Mouse (Mus musculus) v-Abl transformed pro-B cells (cell line): ENCODE data around the gene Tbk1.

Source experiments
- in situ Hi-C, 2 experiments: fragments of 400-800 bp; cut with MboI; formaldehyde crosslinking; loops; one replicate each; pipeline ENCODE4 v1.15.1; 2025; ENCODE audit not compliant: unreplicated experiment in 2 of 2

Tbk1 gene

DNA sequence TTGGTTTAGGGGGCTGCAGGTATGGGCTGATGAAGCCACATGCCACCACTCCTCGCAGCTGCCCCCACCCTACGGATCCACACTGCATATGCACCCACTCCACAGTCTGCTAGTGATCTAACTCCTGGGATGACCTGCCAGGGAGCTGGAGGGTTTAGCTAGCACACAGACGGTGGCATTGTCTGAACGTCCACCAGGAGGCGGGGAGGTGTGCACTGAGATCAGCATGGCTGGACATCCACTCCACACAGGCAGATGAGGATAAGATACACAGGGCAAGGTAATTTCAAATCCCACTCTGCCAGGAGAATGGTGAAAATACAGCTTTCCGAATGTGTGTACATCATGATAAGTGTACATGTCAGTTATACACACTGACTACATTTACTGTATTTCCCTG lies 30.3 kb downstream of the Tbk1 start:
- in situ Hi-C loops = no loop called here

DNA sequence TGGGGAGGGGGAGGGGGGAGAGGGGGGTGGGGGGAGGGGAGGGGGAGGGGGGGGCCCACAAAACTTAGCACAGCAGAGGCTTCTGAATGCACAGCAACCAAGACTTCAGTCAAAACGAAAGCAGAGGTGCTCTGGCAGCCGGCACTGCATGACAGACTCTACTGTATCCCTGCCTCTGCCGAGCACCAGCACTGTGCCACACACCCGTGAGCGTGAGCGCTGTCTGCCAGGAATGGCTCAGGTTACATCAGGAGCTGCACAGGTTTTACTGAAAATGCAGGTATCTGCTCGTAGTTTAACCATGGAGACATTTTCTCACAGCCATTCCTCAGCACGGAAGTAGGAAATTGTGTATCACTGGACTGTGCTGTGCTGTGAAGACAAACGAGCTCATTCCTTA lies 36.3 kb downstream of the Tbk1 start:
- in situ Hi-C loops = no loop called here

DNA sequence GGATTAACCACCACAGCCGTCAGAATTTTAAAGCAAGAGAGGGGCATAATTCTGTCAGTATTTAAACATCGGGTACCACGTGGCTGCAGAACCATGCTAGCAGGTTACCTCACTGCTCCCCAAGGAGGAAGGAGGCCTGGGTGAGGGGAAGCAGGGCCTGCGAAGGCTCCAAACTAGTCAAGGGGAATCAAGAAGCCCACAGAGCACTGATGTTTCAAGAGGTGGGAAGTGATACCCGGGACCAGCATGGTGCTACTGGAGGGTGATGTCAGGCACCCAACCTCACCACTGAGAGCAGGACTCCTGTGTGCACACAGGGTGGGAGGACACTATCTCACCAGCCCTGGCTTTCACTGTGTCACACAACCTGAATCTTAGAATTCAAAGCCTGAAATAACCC lies 36.9 kb downstream of the Tbk1 start:
- in situ Hi-C loops = no loop called here

DNA sequence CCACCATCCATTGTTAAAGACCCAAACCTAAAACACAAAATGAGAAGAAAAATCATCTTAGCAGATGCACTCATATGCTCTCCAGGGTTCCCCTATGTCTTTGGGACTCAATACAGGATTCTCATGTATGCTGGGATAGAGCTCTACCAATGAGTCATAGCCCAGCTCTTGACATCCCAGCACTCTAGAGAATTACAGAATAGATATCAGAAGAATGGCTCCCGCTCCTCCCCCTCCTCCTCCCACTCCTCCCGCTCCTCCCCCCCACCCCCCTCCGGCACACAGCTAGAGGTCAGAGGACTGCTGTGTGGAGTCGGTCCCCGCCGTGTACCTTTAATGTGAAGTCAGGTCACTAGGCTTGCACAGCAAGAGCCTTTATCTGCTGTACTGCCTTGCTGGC lies 39.4 kb downstream of the Tbk1 start:
- in situ Hi-C loops = no loop called here

DNA sequence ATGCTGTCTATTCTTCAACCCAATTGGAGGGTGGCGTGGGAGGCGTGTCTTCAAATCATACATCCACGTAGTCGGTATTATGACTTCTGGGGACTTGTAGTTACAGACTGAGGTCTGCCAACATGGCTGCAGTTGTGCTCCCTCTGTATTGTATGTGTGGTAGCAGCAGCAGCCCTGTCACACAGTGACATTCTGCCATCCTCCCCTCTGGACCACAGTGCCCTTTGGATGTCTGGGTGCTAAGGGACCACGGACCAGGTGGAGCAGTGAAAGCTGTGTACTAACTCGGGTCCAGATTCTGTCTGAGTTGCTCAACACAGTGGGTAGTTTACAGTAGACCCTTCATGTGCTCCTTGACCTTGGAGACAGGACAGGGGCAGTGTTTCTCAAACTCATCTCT lies 43.0 kb downstream of the Tbk1 start:
- in situ Hi-C loops = no loop called here

DNA sequence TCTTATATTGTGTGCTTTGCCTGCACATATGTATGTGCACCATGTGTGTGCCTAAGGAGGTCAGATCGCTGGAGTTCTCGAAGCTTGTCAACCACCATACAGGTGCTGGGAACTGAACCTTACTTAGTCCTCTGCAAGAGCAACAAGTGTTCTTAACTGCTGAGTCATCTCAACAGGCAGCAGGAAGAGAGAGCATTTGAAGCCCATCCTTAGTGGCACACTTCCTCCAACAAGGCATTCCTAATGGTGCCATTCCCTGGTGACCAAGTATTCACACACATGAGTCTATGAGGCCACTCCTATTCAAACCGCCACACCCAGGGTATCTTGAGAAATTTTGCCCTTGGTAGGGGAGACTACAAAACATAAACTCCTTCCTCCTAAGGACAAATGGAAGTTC lies 44.4 kb downstream of the Tbk1 start:
- in situ Hi-C loops = no loop called here

DNA sequence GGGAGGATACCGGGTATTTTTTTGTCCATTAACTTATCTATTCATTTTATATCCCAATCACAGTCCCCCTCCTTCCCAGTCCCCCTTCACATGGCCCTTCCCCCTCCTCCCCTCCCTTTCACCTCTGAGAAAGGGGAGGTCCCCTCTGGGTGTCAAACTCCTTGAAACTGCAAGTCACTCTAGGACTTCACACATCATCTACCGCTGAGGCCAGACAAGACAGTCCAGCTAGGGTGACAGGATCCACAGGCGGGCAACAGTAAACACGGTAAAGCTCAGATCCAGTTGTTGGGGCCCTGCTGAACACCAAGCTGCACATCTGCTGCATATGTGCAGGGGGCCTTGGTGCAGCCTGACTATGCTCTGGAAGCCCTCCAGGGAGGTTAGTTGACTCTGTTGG lies 51.6 kb downstream of the Tbk1 start:
- in situ Hi-C loops = no loop called here

DNA sequence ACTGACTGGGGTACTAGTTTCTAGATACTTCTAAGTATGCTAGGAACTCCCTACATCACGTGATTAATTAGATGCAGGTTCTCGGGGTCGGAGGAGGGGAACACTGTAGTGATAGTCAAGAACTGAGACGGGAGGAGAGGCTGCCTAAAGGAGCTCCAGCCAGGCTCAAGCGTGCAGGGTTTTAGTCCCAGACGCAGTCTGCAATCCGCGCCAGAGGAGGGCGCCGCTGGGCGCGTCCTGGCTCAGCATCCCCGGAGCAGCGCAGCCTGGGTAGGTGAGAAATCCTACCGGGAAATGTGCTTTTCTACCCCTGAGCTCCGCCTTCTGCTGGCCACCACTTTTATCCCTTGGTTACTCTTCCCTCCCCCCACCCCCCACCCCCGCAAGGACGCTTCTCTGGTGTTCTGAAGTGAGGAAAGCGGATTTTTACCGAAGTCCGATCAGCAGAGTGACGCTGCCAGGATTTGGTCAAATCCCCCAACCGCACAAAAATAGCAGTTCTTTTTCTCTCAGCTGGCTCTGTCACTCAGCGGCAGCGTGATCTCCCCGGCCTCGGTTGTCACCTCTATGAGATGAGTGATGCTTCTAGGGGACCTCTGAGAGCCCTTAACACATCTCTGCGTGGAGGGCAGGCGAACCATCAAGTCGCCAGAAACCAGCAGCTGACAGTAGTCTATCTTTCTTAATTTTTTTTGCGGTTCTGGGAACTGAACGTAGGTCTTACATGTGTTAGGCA lies 53.3 kb downstream of the Tbk1 start:
- in situ Hi-C loops = no loop called here

DNA sequence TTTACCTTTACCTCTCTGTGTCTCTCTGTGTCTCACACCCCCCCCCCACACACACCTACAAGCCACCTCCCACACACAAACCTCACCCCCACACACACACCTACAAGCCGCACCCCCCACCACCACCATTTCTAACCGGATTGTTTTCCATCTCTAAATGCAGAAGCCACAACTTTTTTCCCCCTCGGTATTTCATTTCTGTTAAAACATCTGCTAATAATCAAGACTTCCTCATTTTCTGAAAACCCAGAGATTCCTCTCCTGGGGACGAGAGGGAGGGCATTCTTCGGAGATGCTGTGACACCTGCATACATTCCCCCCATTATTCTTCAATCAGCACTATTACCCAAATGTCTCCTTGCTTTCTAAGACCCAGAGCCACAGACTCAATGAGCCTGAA lies 55.0 kb downstream of the Tbk1 start:
- in situ Hi-C loops = no loop called here

DNA sequence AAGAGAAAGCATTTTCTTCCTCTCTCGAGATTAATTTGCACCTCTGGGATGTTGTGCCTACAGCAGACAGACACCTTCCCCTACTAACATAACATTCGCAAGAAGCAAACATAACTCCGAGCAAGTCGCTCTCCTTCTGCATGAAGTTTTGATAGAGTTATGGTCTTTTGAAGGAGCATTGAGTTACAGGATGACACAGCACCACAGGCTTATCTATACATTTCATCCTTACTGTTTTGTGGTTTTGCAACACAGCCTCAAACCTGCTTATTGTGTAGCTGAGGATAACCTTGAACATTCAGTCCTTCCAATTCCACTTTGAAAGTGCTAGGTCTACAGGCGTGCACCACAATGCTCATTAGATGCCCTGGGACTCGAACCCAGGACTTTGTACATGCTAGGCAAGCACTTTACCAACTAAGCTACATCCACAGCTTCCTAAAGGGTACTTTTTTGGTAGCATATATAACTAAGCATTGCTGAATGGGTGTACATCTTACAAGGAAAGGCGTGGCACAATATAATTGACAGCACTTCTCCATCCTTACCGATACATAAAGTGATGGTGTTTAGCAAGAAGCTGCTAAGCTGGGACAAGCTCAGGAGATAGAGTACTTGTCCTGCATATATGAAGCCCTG lies 56.1 kb downstream of the Tbk1 start:
- in situ Hi-C loops = no loop called here

GRCm38 (mm10) chr10:121529261-121529660 lies 57.3 kb downstream of the Tbk1 start:
- in situ Hi-C loops = no loop called here

- in situ Hi-C loops = no loop called here
Measured at GRCm38 (mm10) chr10:121528470-121528869, 58.1 kb downstream of the Tbk1 start.

- in situ Hi-C loops = no loop called here
Measured at GRCm38 (mm10) chr10:121527114-121527513, 59.5 kb downstream of the Tbk1 start.

- in situ Hi-C loops = no loop called here
Measured at GRCm38 (mm10) chr10:121520923-121521585, 65.5 kb downstream of the Tbk1 start.

GRCm38 (mm10) chr10:121519710-121520109 lies 66.9 kb downstream of the Tbk1 start:
- in situ Hi-C loops = no loop called here

DNA sequence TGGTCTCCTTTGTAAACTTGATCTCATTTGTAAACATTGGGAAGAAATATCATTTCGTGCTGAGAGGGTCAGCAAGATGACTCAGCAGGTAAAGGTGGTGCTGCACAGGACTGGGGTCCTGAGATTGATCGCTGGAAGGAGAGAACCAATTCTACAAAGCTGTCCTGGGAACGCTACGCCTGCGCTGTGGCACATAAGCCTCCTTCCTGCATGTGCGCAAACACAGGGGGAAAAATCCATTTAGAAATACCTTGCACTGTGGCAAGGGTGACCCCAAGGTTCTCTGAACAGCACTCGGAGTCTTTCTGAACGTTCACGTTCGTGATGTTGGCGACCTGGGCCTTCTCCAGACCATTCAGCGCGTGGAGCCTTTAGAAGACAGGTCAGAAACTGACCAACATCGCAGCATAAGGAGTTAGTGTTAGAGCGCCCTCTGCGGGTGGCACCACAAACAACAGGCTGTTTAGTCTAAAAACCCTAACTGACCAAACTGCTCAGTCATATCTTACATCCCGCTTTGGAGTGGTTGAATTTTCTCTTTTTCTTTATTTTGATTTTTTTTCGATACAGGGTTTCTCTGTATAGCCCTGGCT lies 70.5 kb downstream of the Tbk1 start:
- in situ Hi-C loops = no loop called here

GRCm38 (mm10) chr10:121509751-121510643 lies 76.6 kb downstream of the Tbk1 start:
- in situ Hi-C loops = loop anchor here (5.0 kb wide), 1 partner anchor 93 kb away; no protein-coding TSS in a partner anchor

DNA sequence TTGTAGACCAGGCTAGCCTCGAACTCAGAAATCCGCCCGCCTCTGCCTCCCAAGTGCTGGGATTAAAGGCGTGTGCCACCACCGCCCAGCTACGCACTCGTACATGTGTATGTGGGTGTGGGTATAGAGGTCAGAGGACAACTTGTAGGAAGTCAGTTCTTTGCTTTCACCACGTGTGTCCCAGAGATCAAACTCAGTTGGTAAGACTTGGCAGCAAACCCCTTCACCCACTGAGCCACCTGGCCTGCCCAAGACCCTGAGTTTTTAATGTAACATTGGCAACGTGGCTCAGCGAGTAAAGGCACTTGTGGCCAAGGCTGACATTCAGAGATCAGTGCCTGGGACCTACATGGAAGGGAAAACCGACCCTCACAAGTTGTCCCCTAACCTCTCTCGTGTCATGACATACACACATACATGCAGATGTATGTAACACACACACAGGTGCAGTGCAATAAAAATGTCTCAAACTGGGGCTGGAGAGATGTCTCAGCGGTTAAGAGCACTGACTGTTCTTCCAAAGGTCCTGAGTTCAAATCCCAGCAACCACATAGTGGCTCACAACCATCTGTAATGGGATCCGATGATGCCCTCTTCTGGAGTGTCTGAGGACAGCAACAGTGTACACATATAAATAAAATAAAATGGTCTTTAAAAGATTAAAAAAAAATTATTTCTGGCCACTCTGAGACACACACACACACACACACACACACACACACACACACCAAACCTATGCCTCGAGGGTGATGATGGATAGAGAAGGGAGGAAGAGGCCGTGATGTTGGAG lies 78.6 kb downstream of the Tbk1 start:
- in situ Hi-C loops = loop anchor here (5.0 kb wide), 1 partner anchor 91 kb away; no protein-coding TSS in a partner anchor

DNA sequence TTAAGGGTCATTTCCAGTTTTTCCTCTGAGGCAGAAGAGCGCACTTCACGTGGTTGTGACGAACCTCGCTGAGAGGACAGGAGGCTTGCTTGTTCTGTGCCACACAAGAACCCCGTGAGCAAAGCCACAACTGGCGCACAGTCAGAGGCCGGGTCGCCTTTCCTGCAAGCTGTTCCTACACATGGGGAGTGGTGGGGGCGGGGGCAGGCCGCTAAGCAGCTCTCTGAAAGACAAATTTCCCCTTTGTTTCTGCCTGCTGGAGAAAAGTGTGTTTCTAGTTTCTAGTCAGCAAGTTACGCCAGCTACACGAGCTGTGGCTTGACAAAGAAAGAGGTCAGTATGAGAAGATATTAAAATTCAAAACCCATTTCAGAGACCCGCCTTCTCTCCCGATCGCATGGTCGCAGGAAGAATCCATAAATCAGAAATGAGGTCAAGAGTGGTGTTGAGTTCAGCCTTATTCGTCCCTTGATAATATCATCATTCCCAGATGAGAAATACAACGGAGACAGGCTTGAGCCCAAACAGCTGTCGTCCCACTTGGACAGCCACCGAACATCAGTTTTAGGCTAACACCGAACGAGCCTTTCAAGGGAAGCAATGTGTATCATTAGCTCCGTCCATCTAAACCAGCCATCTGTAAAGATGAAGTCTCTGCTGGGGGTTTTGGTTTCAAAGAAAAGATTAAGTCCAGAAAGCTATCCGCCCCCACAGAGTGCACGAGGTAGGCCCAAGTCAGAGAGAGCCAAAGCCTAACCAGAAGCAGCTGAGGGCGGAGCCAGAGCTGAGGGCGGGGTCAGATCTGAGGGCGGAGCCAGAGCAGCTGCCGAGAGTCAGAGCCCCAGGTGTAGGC lies 79.6 kb downstream of the Tbk1 start:
- in situ Hi-C loops = loop anchor here (5.0 kb wide), 1 partner anchor 90 kb away; no protein-coding TSS in a partner anchor
